Mouse (Mus musculus) urinary bladder, adult 18-20 months (tissue): ENCODE measurements around the gene Card6.

ENCODE experiments used
- DNase-seq, 2 experiments: peaks; one replicate each; pipeline ENCODE4 v3.0.0; 2022; ENCODE audit warnings: low spot score in 2 of 2, mixed read lengths in 2 of 2

Card6 gene

GRCm38 (mm10) chr15:5107686-5108654, at the start of gene Card6:
Gene Card6 (minus strand): TSS chr15:5108539.
- DNase-seq, result no peak

- no peak for DNase-seq
Measured at GRCm38 (mm10) chr15:5157386-5157785, 49.0 kb upstream of the Card6 start.

GRCm38 (mm10) chr15:5156355-5156754, 48.0 kb upstream of the Card6 start:
- DNase-seq, result no peak

GRCm38 (mm10) chr15:5155093-5155492, 46.8 kb upstream of the Card6 start:
- DNase-seq, result no peak

- no peak for DNase-seq
Measured at GRCm38 (mm10) chr15:5154621-5155020, 46.3 kb upstream of the Card6 start.

GRCm38 (mm10) chr15:5152171-5152570, 43.8 kb upstream of the Card6 start:
- DNase-seq, result no peak

- no peak for DNase-seq
Measured at GRCm38 (mm10) chr15:5149187-5149586, 40.8 kb upstream of the Card6 start.

- no peak for DNase-seq
Measured at GRCm38 (mm10) chr15:5145196-5145945, 37.0 kb upstream of the Card6 start.

GRCm38 (mm10) chr15:5144021-5144778, 35.9 kb upstream of the Card6 start:
- peak in 1 of 2 experiments; percentile 32 for DNase-seq

- peak; percentile 57 to 67 for DNase-seq
Measured at GRCm38 (mm10) chr15:5143361-5144020, 35.2 kb upstream of the Card6 start, which contains the start of gene Prkaa1. Gene Prkaa1 (plus strand): TSS chr15:5143861.

- DNase-seq, result no peak
Measured at GRCm38 (mm10) chr15:5142714-5143113, 34.4 kb upstream of the Card6 start.

- no peak for DNase-seq
Measured at GRCm38 (mm10) chr15:5142047-5142446, 33.7 kb upstream of the Card6 start.

GRCm38 (mm10) chr15:5140357-5140756, 32.0 kb upstream of the Card6 start:
- DNase-seq, result no peak

- no peak for DNase-seq
Measured at GRCm38 (mm10) chr15:5139863-5140262, 31.5 kb upstream of the Card6 start.

- no peak for DNase-seq
Measured at GRCm38 (mm10) chr15:5139366-5139765, 31.0 kb upstream of the Card6 start.

- DNase-seq, result no peak
Measured at GRCm38 (mm10) chr15:5138021-5138856, 29.9 kb upstream of the Card6 start.

GRCm38 (mm10) chr15:5134945-5135483, 26.7 kb upstream of the Card6 start:
- no peak for DNase-seq

- no peak for DNase-seq
Measured at GRCm38 (mm10) chr15:5134179-5134578, 25.8 kb upstream of the Card6 start.

- no peak for DNase-seq
Measured at GRCm38 (mm10) chr15:5133301-5133700, 25.0 kb upstream of the Card6 start.
